Mouse (Mus musculus): ENCODE results near the gene Spin2g.
"Not testable (repeated sequence)": the region's sequence is repeated elsewhere in the genome, so short reads cannot be mapped to it uniquely, and the experiment has no call there.

Gene Spin2g

GRCm38 (mm10) chrX:34238633-34239032 is at the start of gene Spin2g:
Gene Spin2g, minus strand, starts transcription at chrX:34238733.
- DNase-seq (ENCODE audit: low read depth, low spot score) = not testable (repeated sequence)
